Mouse (Mus musculus): ENCODE results near the gene Map3k5.
A peak's percentile ranks its signal among the peaks of the same experiment; 100 is the strongest.
"Not testable (repeated sequence)": the region's sequence is repeated elsewhere in the genome, so short reads cannot be mapped to it uniquely, and the experiment has no call there.

Gene Map3k5

DNA sequence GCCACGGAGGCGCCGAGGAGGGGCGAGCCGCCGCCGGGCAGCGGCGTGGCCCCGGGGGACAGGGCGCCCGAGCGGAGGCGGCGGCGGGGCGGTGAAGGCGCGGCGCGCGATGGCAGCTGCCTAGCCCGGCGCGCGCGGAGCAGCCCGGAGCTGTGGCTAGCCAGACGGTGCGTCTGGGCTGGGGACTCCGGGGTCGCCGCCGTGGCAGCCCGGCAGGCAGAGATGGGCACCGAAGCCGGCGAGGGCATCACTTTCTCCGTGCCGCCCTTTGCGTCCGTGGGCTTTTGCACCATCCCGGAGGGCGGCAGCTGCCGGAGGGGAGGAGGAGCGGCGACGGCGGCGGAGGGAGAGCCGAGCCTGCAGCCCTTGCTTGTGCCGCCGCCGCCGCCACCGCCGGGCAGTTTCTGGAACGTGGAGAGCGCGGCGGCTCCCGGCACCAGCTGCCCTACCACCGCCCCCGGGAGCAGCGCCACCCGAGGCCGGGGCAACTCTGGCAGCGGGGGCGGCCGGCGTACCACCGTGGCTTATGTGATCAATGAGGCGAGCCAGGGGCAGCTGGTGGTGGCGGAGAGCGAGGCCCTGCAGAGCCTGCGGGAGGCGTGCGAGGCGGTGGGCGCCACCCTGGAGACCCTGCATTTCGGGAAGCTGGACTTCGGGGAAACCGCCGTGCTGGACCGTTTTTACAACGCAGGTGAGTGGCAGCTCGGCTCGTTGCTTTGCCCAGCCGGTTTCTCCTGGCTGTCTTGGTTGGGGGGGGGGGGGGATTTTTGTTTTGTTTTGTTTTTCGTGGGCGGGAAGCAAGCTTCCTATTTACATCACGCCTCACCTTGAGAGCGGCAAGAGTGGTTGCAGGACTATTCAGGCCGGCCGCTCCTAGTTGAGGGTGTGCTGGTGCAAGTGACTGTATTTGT is at the start of gene Map3k5:
Gene Map3k5, plus strand, starts transcription at position 89 of the 911 bp plus-strand sequence.
- peak; percentile 55 for DNase-seq

DNA sequence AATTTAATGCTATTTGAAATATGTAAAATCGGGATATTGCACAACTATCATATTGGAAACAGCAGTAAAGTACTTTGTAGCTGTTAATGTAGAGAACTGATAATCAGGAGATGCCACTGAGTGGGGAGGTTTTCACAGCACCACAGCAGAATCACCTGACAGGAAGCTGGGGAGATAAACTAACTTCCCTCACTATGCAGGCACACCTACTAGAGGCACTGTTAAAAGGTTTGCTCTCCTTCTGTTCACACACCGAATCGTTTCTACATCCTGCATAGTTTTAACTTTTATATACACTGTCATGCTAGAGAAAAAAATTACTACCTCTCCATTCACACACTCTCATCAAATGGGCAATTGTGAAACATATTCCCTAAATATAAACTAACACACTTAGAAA is 48.0 kb upstream of the Map3k5 start:
- no peak for DNase-seq

DNA sequence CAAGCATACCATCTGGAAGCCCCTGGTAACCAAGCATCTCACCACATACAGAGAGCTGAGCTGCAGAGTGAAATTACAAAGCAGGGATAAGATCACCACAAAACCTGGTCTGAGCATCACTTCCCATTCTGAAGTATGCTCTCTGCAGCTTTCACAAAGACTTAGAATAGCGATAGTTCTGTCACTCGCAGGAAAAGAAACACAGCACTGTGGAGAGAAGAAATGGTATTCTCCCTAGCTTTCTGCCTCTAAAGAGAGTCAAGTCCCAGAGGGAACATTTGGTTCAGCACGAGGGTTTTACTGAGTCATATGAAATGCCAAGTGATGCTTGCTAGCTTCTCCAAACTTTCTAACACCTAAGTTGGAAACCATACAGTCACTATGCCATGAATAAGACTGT is 44.4 kb upstream of the Map3k5 start:
- DNase-seq: no peak

DNA sequence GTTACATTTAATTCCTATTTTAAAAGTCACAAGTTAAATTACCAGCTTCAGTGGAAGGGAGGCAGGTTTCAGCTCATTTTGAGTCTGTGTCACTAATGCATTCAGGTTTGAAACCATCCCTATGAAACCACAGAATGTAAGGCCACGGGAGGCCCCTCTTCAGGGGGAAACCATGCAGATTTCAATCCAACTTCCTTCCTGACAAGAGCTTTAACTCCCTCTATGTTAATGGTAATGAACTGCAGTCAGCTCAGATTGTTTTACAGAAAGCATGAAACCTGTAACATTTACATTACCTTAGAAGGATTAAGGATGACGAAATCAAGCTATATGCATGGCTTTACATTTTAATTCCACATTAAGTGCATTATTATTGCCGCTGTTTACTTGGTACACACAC is 42.6 kb upstream of the Map3k5 start:
- DNase-seq: no peak

DNA sequence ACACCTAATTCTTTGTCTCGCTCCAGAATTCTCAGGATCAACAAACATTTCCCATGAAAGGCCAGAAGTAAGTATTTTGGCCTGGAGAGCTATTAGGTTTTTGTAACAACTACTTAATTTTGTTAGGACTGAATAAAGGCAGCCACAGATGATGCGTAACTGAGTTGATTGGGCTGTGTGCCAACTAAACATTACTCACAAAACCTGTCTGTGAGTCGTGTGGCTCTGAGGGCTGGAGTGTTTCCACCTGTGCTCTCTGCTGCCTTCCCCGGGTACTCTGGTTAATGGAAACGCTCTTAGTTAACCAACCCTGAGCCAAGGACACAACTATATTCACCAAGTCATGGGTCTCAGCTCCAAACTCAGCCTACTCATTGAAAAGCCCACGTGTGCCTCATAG is 41.1 kb upstream of the Map3k5 start:
- DNase-seq: no peak

DNA sequence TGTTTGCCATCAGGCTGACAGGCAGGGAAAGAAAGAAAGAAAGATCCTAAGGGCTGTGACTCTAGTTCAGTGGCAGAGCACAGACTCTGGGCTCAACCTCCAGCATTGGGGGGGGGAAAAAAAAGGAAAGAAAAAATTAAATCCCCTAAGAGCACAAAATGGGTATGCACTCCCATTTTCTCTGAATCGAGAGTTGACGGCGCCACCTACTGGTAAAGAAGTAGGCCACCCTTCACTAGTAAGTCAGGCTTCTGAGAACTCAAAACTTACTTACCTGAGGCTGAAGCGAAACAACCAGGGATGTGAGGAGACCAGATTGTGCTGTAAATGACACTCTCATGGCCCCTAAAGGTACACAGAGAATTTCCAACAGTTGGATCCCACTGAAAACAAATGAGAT is 40.3 kb upstream of the Map3k5 start:
- peak; percentile 56 for DNase-seq

DNA sequence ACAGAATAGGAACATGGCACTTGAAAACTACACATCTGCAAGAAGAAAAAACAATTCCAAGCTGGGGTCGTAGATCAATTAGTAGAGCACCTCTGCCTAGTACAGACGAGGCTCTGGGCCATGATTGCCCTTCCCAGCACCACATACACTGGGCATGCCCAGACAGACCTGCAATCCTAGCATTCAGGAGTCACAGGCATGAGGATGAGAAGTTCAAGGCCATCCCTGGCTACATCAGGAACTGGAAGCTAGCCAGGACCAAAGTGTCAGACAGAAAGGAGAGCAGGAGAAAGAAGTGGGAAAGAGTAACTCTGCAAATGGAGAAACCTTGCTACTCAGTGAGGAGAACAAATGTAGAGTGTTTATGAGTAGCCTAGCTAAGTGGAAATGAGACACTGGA is 34.1 kb upstream of the Map3k5 start:
- DNase-seq: no peak

DNA sequence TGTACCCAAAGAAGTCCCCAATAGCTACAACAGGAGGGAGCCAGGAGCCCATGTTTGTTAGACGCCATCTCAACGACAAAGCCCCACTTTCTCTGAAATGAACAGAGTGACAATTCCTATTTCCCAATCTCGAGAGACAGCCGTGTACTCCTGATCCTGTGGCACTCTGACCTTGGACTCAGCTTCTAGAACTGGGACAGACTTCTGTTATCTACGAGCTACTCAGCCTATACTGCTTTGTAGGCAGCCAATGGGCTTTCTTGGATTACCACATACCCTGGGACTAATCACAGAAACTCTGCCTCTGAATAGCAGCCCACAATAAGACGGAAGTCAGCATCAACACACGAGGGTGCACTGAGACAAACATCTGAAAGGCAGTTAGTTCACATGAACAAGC is 32.3 kb upstream of the Map3k5 start:
- DNase-seq: no peak

DNA sequence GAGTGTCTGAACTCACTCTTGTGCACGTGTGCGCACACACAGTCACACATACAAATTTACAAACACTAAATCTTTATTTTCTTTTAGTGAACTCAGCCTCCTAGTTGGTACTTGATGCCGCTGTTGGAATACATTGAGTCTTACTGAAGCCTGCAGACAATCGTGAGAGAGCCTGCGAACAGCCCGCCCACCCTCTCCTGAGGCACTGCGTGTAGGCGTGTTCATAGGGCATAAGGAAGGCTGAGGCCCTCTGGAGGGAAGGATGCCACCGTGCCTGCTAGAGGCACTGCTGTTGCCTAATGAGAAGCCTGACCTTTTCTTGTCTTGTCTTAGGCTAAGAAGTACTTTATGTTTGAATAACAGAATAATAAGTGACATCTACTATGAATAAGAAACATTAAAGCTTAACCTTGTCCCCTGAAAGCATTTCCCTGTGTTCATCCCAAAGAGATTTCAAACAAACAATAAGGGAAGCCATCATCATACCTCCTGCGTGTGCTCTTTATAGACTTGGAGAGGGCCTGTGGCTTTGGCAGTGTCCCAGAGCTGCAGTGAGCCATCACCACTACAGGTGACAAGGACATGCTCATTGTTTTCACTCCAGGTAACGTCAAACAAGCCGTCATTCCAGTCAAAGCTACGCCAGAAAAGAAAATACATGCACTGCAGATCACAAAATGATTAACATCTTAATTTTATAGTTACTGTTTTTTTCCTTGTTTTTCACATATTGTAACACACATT is 30.0 kb upstream of the Map3k5 start:
- no peak for DNase-seq

DNA sequence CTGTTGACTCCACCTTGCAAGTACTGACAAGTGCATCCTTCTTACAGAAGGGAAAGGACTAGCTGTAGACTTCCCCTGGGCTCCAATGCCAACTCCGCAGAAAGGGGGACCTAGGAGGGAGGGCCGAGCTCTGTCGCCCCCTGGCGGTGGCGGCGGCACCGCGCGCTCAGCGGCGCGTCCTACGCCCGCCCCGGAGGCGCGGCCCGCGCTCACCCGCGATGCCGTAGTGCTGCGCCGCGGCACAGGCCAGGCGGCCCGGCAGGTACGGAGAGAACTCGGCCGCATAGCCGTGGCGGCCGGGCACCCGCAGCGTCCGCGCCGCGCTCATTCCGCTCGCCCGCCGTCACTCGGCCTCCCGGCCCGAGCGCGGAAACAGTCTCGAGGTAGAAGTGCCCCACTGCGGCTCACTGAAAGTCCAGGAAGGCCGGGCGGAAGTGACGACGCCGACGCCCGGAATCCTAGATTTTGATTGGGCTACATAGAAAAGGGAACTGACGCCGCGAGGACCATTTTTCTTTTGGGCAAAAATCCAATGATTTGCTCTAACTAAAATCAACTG is 26.9 kb upstream of the Map3k5 start, which contains the start of gene Pex7:
Gene Pex7, minus strand, starts transcription at position 444 of the 559 bp plus-strand sequence.
- peak; percentile 94 for DNase-seq

DNA sequence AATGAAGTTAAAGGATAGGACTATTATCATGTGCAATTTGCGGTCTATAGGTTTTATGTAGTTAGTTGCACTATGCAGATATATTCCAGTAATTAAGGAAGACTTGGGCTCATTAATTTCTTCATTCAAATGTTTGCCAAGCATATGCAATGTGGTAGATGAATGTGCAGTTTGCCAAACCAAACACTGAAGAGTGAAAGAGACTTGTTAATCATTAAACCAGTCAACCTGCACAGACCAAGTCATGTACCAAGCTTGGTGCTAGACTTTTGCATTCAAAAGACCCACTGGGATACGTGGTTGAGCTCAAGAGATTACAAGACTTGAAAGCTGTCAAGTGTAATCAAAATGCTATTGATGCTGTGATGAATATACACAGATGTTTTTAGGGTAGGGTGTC is 26.2 kb upstream of the Map3k5 start:
- DNase-seq: no peak

DNA sequence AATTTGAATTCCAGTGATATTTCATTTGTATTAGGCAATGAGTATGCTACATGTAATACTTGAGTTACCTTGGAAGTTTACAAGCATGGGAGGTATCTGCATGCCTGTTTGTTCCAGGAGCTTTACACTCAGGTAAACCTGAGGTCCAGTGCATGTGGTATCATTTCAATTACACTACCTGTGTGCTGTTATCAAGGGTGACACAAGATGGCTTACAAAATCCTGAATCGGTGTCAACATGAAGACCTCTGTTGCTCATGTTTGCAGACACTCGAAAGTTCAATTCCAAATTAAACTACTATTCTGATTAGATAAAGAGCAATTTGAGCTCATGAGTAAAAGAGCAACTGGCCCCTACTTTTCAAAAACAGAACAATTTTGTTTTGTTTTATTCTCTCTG is 23.8 kb upstream of the Map3k5 start:
- no peak for DNase-seq

DNA sequence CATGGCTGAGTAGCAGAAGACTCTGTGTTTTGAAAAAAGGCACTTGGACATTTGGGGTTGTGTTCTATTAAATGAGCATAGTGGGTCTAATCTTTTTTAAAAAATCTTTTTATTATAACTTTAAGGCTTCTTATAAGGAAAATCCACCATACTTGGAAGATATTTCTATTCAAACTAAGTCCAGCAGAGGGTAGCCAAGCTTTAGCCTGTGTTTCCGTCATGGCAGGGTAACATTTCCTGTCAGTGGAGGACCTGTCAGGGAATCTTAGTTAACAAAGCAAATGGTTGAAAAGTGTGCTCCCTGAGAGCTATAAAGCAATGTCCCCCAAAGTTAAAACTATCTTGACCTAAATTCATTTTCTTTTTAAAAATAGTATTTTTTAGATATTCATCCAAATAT is 22.7 kb upstream of the Map3k5 start:
- DNase-seq: no peak

DNA sequence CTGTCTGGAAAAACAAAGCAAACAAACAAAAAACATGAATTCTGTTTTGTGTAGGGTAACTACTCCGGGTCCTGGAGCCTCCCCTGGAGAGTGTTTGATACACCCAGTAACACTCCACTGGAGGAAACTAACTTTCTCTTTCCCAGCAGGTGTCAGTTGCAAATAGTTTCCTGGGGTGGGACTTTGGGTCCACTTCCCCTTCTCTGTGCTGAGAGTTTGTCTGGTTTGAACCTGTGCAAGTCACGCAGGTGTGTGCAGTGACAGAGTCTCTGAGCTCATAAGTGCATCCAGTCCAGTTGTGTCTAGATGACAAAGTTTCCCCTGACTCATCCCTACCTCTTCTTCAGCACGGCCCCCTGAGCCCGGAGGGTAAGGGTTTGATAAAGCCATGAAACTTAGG is 20.5 kb upstream of the Map3k5 start:
- no peak for DNase-seq

DNA sequence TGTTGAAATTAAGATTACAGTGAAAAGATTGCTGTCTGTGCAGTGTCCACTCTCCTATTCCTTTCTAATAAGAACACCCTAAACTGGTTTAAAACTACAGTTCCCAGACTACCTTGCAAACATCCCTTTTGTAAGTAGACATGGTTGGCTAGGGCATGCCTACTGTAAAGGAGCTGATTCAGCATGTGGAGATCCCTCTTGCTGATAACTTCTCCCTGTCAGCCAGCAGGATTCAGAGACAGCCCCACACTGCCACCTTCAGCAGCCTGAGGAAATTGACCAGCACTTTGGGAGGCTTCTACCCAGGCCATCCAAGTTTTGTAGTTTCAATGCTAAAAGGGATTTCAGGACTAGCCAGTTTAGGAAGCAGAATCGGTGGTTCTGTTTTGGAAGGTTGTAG is 19.0 kb upstream of the Map3k5 start:
- peak; percentile 86 for DNase-seq

DNA sequence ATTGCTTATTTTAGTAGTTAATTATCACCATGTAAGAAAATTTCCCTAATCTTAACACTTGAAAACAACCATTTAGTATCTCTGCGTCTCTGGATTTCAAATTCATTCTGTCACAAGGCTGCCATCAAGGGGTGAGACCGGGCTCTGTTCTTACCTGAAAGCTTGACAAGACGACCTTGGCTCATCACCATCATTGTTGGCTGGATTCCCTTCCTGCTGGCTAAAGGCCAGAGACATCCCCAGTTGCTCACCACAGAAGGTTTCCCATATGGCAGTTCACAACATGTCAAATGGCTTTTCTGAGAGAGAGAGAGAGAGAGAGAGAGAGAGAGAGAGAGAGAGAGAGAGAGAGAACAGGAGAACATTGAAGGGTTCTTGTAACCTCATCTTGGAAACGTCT is 11.9 kb upstream of the Map3k5 start:
- no peak for DNase-seq

DNA sequence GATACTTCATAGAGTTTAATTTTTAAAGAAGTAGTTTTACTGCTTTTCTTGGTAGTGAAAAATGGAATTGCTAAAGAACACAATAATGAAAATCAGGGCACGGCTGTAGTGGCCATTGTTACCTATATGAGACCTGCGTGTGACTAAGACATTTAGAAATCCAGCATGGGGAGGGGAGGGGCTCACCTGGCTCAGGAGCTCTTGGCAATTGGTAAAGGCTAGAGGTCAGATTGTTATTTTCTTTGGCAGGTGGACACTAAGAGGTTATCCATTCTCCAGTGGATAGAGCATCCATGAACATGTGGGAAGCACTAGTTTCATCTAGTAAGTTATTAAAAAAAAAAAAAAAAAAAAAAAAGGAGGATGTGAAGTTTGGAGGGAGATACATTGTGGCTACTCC is 10.0 kb upstream of the Map3k5 start:
- DNase-seq: no peak

DNA sequence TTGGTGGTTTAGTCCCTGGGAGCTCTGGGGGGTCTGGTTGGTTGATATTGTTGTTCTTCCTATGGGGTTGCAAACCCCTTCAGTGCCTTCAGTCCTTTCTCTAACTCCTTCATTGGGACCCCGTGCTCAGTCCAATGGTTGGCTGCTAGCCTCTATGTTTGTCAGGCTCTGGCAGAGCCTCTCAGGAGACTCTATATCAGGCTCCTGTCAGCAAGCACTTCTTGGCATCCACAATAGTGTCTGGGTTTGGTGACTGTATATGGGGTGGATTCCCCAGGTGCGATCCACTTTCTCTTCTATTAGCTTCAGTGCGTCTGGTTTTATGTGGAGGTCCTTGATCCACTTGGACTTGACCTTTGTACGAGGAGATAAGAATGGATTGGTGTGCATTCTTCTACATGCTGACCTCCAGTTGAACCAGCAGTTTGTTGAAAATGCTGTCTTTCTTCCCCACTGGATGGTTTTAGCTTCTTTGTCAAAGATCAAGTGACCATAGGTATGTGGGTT is 7.8 kb upstream of the Map3k5 start:
- DNase-seq: not testable (repeated sequence)

DNA sequence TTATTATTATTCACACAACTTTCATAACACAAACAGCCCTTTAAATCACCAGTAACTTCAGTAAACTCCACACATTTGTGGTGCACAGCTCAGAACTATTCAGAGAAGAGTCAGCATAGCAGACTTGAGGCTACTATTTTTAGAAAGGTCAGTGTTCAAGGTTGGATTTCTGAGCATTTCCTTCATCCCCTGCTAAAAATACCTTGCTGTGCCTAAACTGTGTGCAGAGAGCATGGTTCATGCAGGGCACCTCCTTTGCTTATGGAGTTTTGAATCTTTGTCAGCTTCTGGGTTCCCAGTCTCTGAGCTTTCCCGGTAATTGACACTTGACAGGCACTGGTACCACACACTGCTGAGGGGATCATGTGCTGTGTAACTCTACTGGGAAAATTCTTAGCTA is 6.1 kb upstream of the Map3k5 start:
- DNase-seq: no peak

DNA sequence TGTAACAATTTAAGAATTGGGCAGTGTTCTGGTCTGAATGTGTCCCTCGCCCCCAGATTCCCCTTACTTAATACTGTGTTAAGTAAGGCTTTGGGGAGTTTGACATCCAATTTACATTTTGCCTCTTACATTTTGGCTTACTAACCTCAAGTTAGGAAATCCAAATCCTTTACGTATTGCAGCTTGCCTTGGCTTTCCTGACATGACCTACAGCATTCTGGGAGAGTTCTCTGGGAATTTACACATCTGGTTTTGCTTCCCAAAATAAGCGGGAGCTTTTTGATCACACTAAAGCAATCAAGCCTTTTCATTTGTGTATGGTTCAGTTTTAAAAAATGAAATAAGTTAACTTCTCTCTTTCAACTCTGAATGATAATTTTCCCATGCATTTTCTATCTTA is 1.3 kb upstream of the Map3k5 start:
- DNase-seq: no peak

DNA sequence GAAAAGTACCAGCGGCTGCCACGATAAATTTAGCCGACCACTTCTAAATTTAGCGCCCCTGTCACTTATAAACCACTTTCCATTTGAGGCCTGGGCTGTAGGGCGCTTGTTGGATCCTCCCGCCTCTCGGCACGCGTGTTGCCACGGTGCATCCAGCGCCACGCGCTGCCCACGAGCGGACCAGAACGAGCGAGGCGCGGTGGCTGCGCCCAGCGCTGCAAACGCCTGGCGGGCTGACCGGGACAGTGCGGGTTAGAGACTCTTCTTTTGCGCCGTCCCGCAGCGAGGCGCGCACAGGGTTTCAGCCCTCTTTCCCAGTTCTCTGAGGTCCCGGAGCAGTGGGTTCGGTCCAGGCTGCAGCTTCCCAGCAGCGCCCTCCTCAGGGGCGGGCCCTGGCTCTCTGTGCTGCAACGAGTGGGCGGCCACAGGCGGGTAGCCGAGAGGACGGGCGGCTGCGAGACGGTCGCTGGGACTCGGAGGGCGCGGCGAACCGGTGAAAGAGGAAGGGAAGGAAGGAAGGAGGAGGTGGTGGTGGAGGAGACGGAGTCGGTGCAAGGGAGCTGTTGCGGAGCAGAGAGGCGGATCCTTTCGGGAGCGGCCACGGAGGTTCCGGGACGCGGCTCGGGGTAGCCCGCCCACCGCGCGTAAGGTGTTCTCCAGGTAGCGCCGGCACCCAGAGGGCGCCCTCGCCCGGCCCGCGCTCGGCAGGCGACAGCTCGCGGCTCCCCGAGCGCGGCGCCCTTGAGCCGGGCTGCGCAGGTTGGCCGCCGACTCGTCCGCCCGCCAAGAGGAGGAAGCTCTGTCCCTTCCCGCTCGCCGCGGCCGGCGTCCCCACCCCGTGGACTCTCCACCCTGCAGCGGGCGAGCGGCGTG is 525 bp upstream of the Map3k5 start:
- peak; percentile 87 for DNase-seq

DNA sequence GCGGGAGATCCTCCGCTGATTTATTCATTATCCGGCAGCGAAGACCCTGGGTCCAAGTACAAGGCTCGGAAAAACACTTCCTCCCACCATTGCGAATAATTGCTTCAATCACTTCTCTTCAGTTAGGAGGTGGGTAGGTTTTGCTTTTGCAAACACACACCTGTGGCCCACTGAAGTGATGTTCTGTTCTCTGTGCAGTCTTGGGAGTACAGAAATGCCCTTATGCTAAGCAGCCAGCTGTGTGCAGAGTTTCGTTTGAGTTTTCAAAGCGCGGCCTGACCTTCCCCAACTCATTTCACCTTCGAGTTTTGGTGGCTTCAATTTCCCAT is 987 bp downstream of the Map3k5 start:
- no peak for DNase-seq

DNA sequence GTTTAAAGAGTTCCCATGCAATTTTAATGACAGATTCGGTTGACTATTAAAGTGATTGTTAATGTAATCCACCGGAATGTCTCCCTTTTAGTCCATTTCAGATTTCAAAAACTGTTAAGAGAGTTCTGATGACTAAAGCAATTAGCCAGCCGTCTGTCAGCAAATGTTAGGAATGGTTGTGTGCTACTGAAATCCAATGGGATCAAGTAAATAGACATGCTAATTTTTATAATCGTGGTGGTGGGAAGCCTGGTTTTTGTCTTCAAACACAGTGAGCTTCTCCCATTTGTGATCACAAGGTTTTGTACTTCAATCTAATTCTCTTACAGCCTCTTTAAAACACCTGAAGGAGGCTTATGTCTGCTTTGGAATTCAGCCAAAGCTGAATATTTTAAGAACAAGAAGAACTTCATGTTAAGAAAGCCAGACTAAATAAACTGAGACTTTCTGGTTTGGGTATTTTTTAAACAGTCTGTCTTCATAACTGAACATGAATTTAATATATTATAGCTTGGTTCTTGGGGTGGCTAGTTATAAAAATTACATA is 1.6 kb downstream of the Map3k5 start:
- no peak for DNase-seq

Measured in lung, postnatal 10 days (tissue).